In the genomic region with DNA sequence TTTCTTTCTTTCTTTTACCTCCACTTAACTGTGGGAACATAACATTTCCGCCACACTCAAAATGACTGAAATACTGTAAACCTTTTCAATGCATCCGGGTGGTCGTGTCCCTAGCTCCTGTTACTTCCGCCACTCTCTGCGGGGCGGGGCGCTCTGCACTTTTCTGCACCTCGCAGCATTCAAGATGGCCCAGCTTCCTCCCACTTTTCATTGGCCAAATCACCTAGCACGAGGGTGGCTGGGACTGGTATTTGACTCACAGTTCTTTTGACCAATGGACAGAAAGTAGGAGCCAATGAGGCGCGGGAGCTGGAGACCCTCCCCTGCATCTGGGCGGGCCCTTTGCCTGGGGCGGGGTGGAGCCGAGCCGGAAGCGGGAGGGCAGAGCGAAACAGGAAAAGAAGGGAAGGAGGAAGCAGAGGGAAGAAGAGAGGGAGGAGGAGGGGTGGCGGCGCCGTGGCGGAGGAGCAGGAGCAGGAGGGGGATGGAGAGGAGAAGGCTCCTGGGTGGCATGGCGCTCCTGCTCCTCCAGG, we compare ENCODE assay signal across 8 mouse cellular contexts. TPM values are rescaled to one million over a fixed set of nuclear protein-coding genes. Genes with fewer than 3 reads are reported as not detected.
A peak's percentile ranks its signal among the peaks of the same experiment; 100 is the strongest.
DNase-seq lines count a peak whose midpoint lies in the region; ATAC-seq and TF ChIP-seq lines count a peak whose summit lies in the region.

TSS of gene Wbp1l (plus strand) at position 365 of the 533 bp plus-strand sequence.

- no peaks in the 10 kb centered on the region for H3K27me3 ChIP-seq in hindbrain, postnatal 0 days (ENCODE audit: insufficient read depth, low read length)

- under 1% methylated on average over 21 of the region's 22 CpGs for WGBS in hindbrain, postnatal 0 days

- H3K9ac ChIP-seq in hindbrain, postnatal 0 days (replicated peaks; ENCODE audit: low read length) = peak within 1 kb of the TSS; percentile 79

- peaks cover 7% of the 10 kb centered on the region for H3K4me1 ChIP-seq in hindbrain, postnatal 0 days (ENCODE audit: insufficient read depth, low read length)

- peak within 1 kb of the TSS; percentile 88 for H3K27ac ChIP-seq in gastrocnemius, adult 2 months
- peak within 1 kb of the TSS; percentile 78 for H3K27ac ChIP-seq in hindbrain, postnatal 0 days
- H3K27ac ChIP-seq in left cerebral cortex, adult 2 months = peak within 1 kb of the TSS; percentile 90

- intact Hi-C loops in gastrocnemius, adult 2 months (cut with DNase I) = no loop called here
- intact Hi-C loops in left cerebral cortex, adult 2 months (cut with DNase I) = no loop called here

- peak within 1 kb of the TSS; percentile 92 for H3K4me3 ChIP-seq in gastrocnemius, adult 2 months
- H3K4me3 ChIP-seq in hindbrain, postnatal 0 days (ENCODE audit: low read length) = peak within 1 kb of the TSS; percentile 76
- peak within 1 kb of the TSS; percentile 92 for H3K4me3 ChIP-seq in left cerebral cortex, adult 2 months

- peak; percentile 99 for DNase-seq in ZHBTc4 (ENCODE audit: low read depth, low spot score)
- peak; percentile 97 for DNase-seq in gastrocnemius, adult 2 months
- peak; percentile 99 for DNase-seq in hindbrain, postnatal 0 days (ENCODE audit: low spot score)
- peak; percentile 94 to 96 for DNase-seq in left cerebral cortex, adult 2 months (ENCODE audit: extremely low spot score in 1 of 2, low spot score in 2 of 2)
- DNase-seq in right cerebral cortex, adult 2 months (ENCODE audit: low spot score in 2 of 2) = peak; percentile 97
- peak; percentile 96 for DNase-seq in urinary bladder, postnatal 14 days (ENCODE audit: low spot score)

- H3K9me3 ChIP-seq in hindbrain, postnatal 0 days (ENCODE audit: low read length) = no peaks in the 10 kb centered on the region

- peaks cover 6% of the 10 kb centered on the region; the same call in 1 of the 2 replicates for H3K36me3 ChIP-seq in hindbrain, postnatal 0 days (ENCODE audit: insufficient read depth, low read length)

- H3K4me2 ChIP-seq in hindbrain, postnatal 0 days (ENCODE audit: low read depth, low read length) = peak within 1 kb of the TSS; percentile 82

- ATAC-seq in common myeloid progenitor, adult 5-6 weeks (replicated peaks; ENCODE audit: low read depth, poor library complexity, severe bottlenecking) = peak; percentile 95
- peak; percentile 99 for ATAC-seq in hindbrain, postnatal 0 days
- peak; percentile 98 for ATAC-seq in megakaryocyte, adult 5-6 weeks (ENCODE audit: poor library complexity, severe bottlenecking)

- TF ChIP-seq CTCF in gastrocnemius, adult 2 months (IDR thresholded peaks at IDR 0.05) = no peak
- TF ChIP-seq CTCF in hindbrain, postnatal 0 days (IDR thresholded peaks at IDR 0.05; ENCODE audit: low read depth) = no peak; the same call in 1 of the 2 replicates
- TF ChIP-seq CTCF in left cerebral cortex, adult 2 months (IDR thresholded peaks at IDR 0.05) = no peak

RNA-seq across cellular contexts. Expression of gene Wbp1l, which starts in this region (rescaled TPM):
- total RNA-seq in common myeloid progenitor, adult 5-6 weeks (2017) = 19.1 and 27.7 TPM in 2 replicates
- 100 to 1,000 TPM in 1 of 2 experiments, 10 to 100 TPM in 1; 65.4 to 101 TPM for total RNA-seq in gastrocnemius, adult 2 months (2021)
- total RNA-seq in hindbrain, postnatal 0 days (2014; rRNA removed) = 52.3 and 56.9 TPM in 2 replicates
- polyA plus RNA-seq in hindbrain, postnatal 0 days (2015; fragmentation: Nextera tagmentation; extraction: Ambion mirVana) = 30.3 and 31.6 TPM in 2 replicates
- 10 to 100 TPM; 36.8 to 42.6 TPM for total RNA-seq in left cerebral cortex, adult 2 months (2021)
- total RNA-seq in megakaryocyte, adult 5-6 weeks (2015) = 23.4 and 23.8 TPM in 2 replicates
- total RNA-seq in megakaryocyte, adult 5-6 weeks (2017) = 36.9 and 39.8 TPM in 2 replicates

Comparison
In these comparisons a context has a peak if more than half of its experiments do, and no peak if none do; other contexts are left out.
1. Peak in every context shown above with its lines: DNase-seq, ATAC-seq, H3K4me3 ChIP-seq and H3K27ac ChIP-seq.